Mouse (Mus musculus) ES-Bruce4 (cell line): ENCODE measurements around the gene Slc30a7.

Source experiments
- CTCF ChIP-seq: IDR thresholded peaks from one replicate; pipeline ENCODE4 v1.8.1; 2011; ENCODE audit warnings: low read depth, low read length
- EP300 ChIP-seq: IDR thresholded peaks from 2 replicates; pipeline ENCODE4 v1.6.1; 2011; ENCODE audit warnings: low read depth, low read length; ENCODE audit not compliant: insufficient read depth
- POLR2A ChIP-seq: IDR thresholded peaks from one replicate; pipeline ENCODE4 v1.8.1; 2011; ENCODE audit warnings: low read length; ENCODE audit not compliant: insufficient read depth

- TF ChIP-seq POLR2A, result no peak
- no peak for TF ChIP-seq CTCF
- no peak for TF ChIP-seq EP300
Measured at GRCm38 (mm10) chr3:116019136-116019535, 11.9 kb upstream of the Slc30a7 start.
